Mouse (Mus musculus) c-Kit-positive CD71-negative TER-119-negative erythroid progenitor cells, embryonic 14.5 days (primary cell): ENCODE results near the gene Isg20.

Experiments used
- DNase-seq: peaks from one replicate; pipeline ENCODE4 v3.0.0-alpha.2; 2013; ENCODE audit warnings: low read depth

Gene Isg20

GRCm38 (mm10) chr7:78912974-78913474 lies at the start of gene Isg20:
Gene Isg20 (plus strand): TSS chr7:78913424.
- no peak for DNase-seq

DNA sequence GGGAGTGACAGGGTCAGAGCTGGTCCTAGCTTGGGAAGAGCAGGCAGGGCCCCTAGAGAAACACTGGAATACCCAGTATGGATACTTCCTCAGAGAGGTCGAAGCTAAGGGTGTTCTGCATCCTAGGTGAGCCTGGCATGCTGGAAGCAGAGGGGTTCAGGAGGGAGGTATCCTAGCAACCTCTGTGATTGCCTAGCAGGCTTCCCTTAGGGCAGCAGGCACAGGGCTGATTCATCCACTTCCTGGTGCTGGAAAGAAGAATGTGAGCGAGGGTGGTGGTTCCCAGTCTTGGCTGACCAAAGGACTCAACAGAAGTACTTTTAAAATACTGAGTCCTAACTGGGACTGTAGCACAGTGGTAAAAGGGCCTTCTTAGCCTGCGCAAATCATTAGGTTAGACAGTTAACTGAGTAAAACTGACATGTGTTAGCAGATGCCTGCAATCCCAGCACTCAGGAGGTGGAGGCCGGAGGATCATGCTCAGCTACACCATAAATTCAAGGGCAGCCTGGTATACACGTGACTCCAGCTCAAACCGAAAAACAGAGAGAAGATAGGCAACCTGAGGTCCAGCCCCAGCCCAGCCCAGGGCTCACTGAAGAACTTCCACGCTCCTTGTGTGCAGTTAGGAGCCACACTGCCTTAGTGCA lies 49.3 kb upstream of the Isg20 start:
- DNase-seq, result no peak

GRCm38 (mm10) chr7:78864446-78864802 lies 48.8 kb upstream of the Isg20 start:
- no peak for DNase-seq

GRCm38 (mm10) chr7:78865212-78865949 lies 47.8 kb upstream of the Isg20 start:
- no peak for DNase-seq

DNA sequence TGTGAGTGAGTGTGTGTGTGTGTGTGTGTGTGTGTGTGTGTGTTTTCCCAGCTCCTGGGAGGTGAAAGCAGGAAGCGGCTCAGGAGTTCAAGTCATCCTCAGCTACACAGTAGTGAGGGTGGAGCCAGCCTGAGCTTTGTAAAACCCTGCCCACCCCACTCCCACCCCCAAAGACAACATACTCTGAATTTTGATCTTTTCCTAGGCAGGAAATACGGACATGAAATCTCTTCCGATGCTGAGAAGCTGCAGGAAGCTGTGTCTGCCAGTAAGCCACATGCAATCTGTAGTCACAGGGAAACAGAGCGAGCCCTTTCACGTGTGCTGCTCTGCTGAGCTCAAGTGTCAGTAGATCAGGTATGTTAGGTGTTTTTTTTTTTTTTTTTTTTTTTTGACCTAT lies 44.5 kb upstream of the Isg20 start:
- DNase-seq, result no peak

DNA sequence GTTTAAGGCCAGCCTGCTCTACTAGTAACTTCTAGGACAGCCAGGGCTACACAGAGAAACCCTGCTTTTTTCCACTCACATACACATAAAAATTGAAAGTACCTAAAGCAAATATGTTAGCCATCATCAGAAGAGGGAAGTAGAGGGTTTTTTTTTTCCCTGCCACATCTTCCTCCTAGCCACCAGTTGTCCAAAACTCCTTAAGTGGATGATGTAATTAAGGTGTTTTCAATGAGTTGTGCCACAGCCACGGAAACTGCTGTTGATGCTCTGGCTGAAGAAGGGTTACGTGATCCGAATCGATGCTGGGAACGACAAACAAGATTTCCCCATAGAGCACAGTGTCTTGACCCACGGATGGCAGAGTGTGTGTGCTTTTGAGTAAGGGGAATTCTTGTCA lies 40.9 kb upstream of the Isg20 start:
- DNase-seq, result no peak

- no peak for DNase-seq
Measured at GRCm38 (mm10) chr7:78872831-78873230, 40.4 kb upstream of the Isg20 start.

GRCm38 (mm10) chr7:78881607-78882468 lies 31.4 kb upstream of the Isg20 start:
- no peak for DNase-seq

DNA sequence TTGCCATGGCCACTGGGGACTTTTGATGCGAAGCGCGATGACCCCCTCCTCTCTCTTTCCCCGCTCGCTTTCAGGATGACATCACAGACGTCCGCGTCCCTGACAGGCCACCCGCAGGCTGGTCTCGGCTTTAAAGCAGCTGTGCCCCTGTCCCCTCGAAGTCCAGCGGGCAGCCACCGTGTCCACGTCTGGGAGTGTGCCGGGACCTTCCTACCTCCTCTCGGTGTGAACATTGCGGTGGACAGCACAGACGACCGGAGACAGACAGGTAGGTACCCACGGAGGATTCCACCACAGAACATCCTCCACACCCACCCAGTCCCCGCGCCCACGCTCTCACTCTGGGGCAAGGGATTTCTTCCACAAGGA lies 30.8 kb upstream of the Isg20 start:
- no peak for DNase-seq

DNA sequence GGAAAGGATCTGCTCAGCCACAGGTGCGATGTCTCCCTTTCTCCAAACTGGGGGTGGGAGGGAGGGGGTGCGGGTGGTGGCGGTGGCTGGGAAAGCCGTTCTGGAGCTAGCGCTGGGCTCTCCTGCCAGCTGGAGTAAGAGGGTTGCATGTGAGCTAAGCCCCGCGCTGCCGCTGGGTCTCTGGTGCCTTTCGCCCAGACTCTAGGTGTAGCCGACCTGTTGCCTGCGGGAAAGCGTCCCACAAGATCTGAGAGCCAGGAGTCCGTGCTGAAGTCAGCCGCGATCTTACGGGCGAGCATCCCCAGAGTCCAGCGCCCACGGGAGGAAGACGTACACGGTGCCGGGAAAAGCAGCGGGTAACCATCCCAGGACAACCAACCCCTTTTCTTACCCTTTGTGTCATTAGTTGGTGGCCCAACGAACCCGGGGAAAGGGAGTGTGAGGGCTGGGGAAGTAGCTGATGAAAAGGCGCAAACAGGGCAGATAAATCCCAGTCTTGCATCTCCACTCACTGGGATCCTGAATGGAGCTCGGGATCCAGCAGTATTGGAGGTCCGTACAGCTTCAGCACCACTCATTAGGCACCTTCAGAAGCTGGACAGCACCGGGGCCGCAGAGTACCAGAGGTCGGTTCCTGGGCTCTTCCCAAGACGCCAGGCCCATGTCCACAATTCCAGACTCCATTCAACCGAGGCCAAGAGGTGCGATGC lies 30.1 kb upstream of the Isg20 start:
- no peak for DNase-seq

GRCm38 (mm10) chr7:78883726-78884060 lies 29.5 kb upstream of the Isg20 start:
- no peak for DNase-seq

GRCm38 (mm10) chr7:78884139-78884538 lies 29.1 kb upstream of the Isg20 start:
- no peak for DNase-seq

- DNase-seq, result no peak
Measured at GRCm38 (mm10) chr7:78885404-78885803, 27.8 kb upstream of the Isg20 start.

DNA sequence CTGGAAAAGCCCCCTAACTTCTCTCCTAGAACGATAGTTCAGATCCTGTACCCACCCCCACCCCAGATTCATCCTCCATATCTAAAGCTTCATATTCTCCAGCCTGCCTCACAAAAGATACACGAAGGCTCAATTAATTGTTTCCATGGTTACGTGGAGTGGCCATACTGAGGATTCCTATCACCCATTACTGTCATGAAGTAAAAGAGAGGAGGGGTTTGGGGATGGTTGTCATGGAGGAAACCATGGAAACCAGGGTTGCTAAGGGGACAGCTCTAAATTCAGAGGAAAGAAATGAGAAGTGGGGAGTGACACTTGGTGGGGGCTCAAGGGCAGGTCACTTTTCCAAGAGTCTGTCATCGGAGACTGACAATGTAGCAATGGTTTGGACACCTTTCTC lies 26.7 kb upstream of the Isg20 start:
- no peak for DNase-seq

DNA sequence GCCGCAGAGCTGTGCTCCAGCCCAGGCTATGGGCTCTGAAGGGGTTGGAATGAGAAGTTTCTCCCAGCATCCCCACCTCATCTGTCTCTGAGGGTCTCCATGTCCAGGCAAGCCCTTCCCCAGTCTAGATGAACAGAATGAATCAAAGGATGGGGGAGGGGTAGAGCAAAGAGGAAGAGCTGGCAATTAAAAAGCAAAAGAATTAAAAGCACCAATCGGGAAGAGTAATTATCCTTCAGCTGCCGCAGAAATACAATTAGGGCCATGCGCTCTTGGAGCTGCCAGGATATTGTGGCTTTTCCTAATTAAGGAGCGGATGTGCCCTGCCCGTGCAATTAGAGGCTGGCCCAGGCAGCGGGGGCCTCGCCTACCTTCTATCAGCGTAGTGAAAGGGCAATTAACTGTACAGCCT lies 25.8 kb upstream of the Isg20 start:
- DNase-seq, result no peak

DNA sequence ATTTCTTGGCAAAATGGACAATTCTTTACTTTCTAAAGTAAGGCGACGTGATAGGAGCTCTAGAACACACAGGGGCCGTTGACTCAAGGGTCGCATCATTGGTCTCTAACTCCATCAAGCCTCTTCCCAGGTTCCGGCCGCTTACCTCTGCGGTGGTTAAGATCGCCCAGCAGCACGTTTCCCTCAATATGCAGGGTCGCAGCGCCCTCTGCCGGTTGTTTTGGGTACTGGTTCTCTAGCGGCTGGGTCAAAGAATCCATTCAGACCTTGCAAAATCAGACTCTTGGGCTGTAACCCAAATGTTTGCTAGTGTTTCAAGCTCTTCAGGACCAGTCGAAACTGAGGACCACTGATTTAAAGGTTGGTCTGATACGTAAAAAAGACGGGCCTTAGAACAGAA lies 22.6 kb upstream of the Isg20 start:
- peak; percentile 82 for DNase-seq

DNA sequence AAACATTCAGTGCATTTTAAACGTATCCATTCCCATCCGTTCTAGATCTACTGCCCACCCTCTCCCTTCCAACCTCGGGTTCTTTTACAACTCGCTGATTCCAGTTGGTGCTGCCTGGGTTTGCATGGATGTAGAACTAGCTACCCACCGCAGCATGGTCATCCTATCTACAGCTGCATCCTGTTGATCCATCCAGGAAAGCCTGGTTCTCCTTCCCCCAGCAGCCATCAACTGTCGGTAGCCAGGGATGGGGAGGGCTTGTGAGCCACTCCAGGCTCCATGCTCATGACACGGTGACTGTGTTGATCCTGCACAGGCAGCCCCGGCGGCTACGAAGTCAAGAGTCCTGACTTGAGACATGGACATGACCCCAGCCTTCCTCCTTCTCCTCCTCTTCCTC lies 19.3 kb upstream of the Isg20 start:
- DNase-seq, result no peak

GRCm38 (mm10) chr7:78895021-78895652 lies 18.1 kb upstream of the Isg20 start:
- no peak for DNase-seq

DNA sequence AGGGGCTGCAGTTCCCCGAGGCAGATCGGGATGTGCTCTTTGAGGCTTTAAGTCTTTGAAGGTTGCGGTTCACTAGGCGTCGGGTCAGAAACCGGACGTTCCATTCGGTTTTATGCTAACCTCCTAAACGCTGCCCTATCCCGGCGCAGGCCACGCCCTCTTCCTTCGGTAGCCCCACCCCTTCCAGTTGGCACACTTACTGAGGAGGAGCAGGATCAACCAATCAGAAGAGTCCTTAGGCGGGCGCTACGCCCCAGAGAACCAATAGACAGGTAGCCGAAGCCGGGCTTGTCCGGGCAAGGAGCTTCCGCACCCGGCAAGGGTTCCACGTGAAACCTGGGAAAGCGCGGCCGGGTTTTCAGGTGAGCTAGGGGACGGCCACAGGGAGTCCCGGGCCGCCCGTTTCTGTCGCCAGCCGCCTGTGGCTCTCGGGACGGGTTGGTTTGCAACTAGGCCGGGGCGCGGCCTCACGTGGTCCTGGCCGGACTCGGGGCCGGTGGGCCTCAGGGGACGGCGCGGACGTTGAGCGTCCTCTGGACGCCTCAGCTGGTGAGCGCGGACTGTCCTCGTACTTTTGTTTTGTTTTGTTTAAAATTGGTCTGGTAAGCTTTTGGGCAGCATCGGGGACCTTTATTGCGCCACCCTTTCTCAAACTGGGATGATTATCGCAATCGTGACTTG lies 17.4 kb upstream of the Isg20 start, which contains the start of gene Aen:
TSS of gene Aen (plus strand) at position 202 of the 681 bp plus-strand sequence.
- peak; percentile 99 for DNase-seq

GRCm38 (mm10) chr7:78897567-78897966 lies 15.7 kb upstream of the Isg20 start:
- no peak for DNase-seq
